Mouse (Mus musculus) liver, adult 2 months (tissue): ENCODE measurements around the gene Khdc1a.

Source experiments
- CTCF ChIP-seq: fragments of 200-500 bp; IDR thresholded peaks from 2 replicates; pipeline ENCODE4 v1.5.1; 2011; ENCODE audit warnings: low read depth, low read length, control low read depth
- POLR2A ChIP-seq: fragments of 200-500 bp; IDR thresholded peaks from 2 replicates; pipeline ENCODE4 v1.6.1; 2011; ENCODE audit warnings: low read length, control low read depth; ENCODE audit not compliant: insufficient read depth; ENCODE audit errors: extremely low read depth

- TF ChIP-seq CTCF (no peak), POLR2A (no peak)
Measured at GRCm38 (mm10) chr1:21305443-21305842, 44.0 kb upstream of the Khdc1a start.
